Mouse (Mus musculus) forebrain, embryonic 10.5 days (tissue): Measurements from ENCODE around the gene Srsf6. TPM values are rescaled to one million over a fixed set of nuclear protein-coding genes. Genes with fewer than 3 reads are reported as not detected.
A peak's percentile ranks its signal among the peaks of the same experiment; 100 is the strongest.

Experiments
- DNase-seq: peaks from one replicate; pipeline ENCODE4 v3.0.0-alpha.2; 2017; ENCODE audit warnings: low spot score; ENCODE audit errors: extremely low spot score
- H3K27ac ChIP-seq: fragments of 300-500 bp; sonication (generic); 2 replicates; pipeline ENCODE4 v1.5.1; 2016; ENCODE audit warnings: mild to moderate bottlenecking
- H3K27me3 ChIP-seq: fragments of 300-500 bp; sonication (generic); 2 replicates; pipeline ENCODE4 v1.6.1; 2016; ENCODE audit warnings: mild to moderate bottlenecking; ENCODE audit not compliant: poor library complexity, severe bottlenecking
- H3K36me3 ChIP-seq: fragments of 300-500 bp; sonication (generic); replicated peaks from 2 replicates; pipeline ENCODE4 v1.6.1; 2016; ENCODE audit warnings: mild to moderate bottlenecking, moderate library complexity
- H3K4me1 ChIP-seq: fragments of 300-500 bp; sonication (generic); 2 replicates; pipeline ENCODE4 v1.6.1; 2016
- H3K4me3 ChIP-seq: fragments of 300-500 bp; sonication (generic); 2 replicates; pipeline ENCODE4 v1.5.1; 2016; ENCODE audit warnings: mild to moderate bottlenecking, moderate library complexity
- H3K9me3 ChIP-seq: fragments of 300-500 bp; sonication (generic); 2 replicates; pipeline ENCODE4 v1.6.1; 2016; ENCODE audit warnings: mild to moderate bottlenecking, moderate library complexity
- WGBS: fragments of 180-500 bp; shearing (Covaris S2); methylation state at CpG from one replicate; pipeline ENCODE4 v1.1.7; 2016; 5-methylcytosine and 5-hydroxymethylcytosine counted together
- polyA plus RNA-seq: library from polyadenylated mRNA; unstranded; fragments of >200 nt; fragmentation: Nextera tagmentation; extraction: Ambion mirVana; gene quantifications from 2 replicates; pipeline ENCODE4 v1.2.1, GENCODE M21; 2016

Gene Srsf6
- polyA plus RNA-seq, 1 experiment from 2014 or later, result 302 TPM

- 73% methylated on average over 7 of the region's 7 CpGs for WGBS
- H3K9me3 ChIP-seq, result no peaks in the 10 kb centered on the region
- no peaks in the 10 kb centered on the region for H3K27me3 ChIP-seq
- no peak overlapping the region for H3K27ac ChIP-seq
- DNase-seq, result no peak
- H3K4me3 ChIP-seq, result no peak overlapping the region
- peaks cover 22% of the 10 kb centered on the region for H3K4me1 ChIP-seq
- H3K36me3 ChIP-seq, result no peaks in the 10 kb centered on the region
Observed at GRCm38 (mm10) chr2:162972752-162973151, 41.4 kb downstream of the Srsf6 start.

DNA sequence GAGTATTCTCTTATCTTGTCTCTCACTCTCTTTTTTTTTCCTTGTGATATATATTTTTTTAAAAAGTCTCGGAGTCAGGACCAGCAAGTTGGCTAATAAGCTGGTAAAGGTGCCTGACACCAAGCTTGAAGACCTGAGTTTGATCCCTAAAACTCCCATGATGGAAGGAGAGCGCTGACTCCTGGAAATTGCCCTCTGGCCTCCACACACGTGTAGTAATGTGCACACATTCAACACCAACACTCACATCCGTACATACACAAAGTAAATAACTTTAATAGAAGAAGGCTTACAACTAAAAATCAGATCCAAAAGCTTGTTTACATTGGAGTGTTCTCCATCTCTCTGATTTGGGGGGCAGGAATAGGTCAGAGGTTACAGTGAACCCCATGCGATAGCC is 41.9 kb downstream of the Srsf6 start:
- 76% methylated on average over 5 of the region's 5 CpGs for WGBS
- no peaks in the 10 kb centered on the region for H3K36me3 ChIP-seq
- no peaks in the 10 kb centered on the region for H3K27me3 ChIP-seq
- H3K27ac ChIP-seq, result peak overlapping the region; percentile 70; the same call in 1 of the 2 replicates
- H3K4me3 ChIP-seq, result no peak overlapping the region
- no peak for DNase-seq
- H3K9me3 ChIP-seq, result no peaks in the 10 kb centered on the region
- H3K4me1 ChIP-seq, result peaks cover 22% of the 10 kb centered on the region

DNA sequence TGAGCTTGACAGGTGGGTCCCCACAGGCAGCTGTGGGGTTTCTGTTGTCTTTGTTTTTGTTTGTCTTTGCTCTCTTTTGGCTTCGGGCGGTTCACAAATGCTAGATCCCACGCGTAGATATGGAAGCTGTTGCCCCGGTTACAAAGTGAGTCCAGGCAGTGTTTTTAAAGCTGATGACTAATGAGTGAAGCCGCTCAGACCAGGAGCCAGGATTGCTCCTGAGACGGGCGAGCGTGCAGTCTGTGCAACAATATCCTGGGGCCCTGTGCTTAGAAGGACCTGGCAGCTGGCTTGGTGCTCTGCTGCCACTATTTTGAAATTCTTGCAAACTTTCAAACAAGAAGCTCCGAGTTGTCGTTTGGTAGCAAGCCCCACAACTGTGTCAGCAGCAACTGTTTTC is 42.3 kb downstream of the Srsf6 start:
- Histone ChIP-seq H3K36me3 (no peaks in the 10 kb centered on the region), H3K4me3 (no peak overlapping the region), H3K4me1 (peaks cover 22% of the 10 kb centered on the region), H3K27ac (peak overlapping the region; percentile 70), H3K9me3 (no peaks in the 10 kb centered on the region), H3K27me3 (no peaks in the 10 kb centered on the region)
- DNase-seq, result peak; percentile 34
- 48% methylated on average over 11 of the region's 11 CpGs for WGBS

DNA sequence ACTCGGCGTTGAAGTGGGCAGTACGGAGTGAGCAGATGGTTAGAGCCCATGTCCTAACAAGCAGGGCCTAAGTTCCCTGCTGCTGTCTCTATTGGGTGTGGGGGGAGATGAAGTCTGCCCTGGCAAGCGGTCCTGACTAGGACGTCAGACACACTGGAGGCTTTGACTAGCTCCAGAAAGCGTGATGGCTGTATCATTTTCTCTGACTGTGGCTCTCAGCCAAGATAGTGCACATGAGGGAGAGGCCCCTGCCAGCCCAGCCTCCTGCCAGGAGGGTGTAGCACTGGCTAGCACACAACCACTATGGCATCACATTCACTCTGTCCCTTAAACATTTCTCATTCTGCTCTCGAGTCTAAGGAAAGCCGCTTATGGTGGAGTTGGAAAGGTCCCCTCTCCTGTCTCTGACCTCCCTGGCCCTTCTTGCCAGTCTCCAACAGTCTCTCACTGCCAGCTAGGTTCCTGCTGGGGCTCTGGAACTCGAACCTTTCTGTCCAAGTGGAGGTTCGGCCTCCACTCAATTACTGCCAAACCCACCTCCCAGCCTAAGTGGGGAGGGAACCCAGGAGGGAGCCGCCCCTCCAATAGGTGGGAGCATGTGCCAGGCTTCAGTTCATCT is 43.9 kb downstream of the Srsf6 start:
- Histone ChIP-seq H3K27ac (0 out of 2 replicates have a peak overlapping the region, but pooled peaks have one; percentile 0), H3K4me3 (no peak overlapping the region), H3K36me3 (no peaks in the 10 kb centered on the region), H3K27me3 (no peaks in the 10 kb centered on the region), H3K9me3 (no peaks in the 10 kb centered on the region), H3K4me1 (peaks cover 22% of the 10 kb centered on the region)
- WGBS, result 85% methylated on average over 11 of the region's 11 CpGs
- DNase-seq, result no peak

DNA sequence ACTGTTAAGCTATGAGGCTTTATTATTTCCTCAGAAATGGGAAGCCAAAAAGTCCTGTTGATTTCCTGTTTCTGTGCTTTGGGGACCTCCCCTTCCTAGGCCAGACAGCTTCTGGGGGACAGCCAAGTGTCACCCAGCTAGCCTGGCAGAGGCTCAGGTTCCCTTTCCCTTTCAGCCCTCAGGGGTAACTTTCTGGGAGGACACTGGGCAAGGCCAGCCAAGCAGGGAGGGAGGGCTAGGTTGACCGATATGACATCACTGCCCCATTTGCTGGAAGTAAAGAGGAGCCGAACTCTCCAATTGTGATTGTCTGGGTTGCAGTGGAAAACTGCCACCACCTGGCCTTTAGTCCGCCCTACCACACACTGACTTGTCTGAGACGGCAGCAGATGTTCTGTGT is 44.7 kb downstream of the Srsf6 start:
- WGBS, result 76% methylated on average over 4 of the region's 4 CpGs
- Histone ChIP-seq H3K27ac (no peak overlapping the region), H3K4me1 (peaks cover 22% of the 10 kb centered on the region), H3K36me3 (no peaks in the 10 kb centered on the region), H3K4me3 (no peak overlapping the region), H3K27me3 (no peaks in the 10 kb centered on the region), H3K9me3 (no peaks in the 10 kb centered on the region)
- DNase-seq, result no peak

GRCm38 (mm10) chr2:162984381-162984780 is 53.1 kb downstream of the Srsf6 start:
- no peak for DNase-seq
- H3K27ac ChIP-seq, result no peak overlapping the region
- WGBS, result 92% methylated on average over 6 of the region's 6 CpGs

GRCm38 (mm10) chr2:162985923-162986322 is 54.6 kb downstream of the Srsf6 start:
- Histone ChIP-seq H3K27me3 (no peaks in the 10 kb centered on the region), H3K4me3 (no peak overlapping the region), H3K9me3 (no peaks in the 10 kb centered on the region), H3K36me3 (no peaks in the 10 kb centered on the region), H3K4me1 (no peaks in the 10 kb centered on the region), H3K27ac (no peak overlapping the region)
- no peak for DNase-seq
- WGBS, result 85% methylated on average over 3 of the region's 3 CpGs

More at GRCm38 (mm10) chr2:162984381-162984780, 53.1 kb downstream of the Srsf6 start:
- Histone ChIP-seq H3K4me3 (no peak overlapping the region), H3K36me3 (no peaks in the 10 kb centered on the region), H3K4me1 (no peaks in the 10 kb centered on the region), H3K27me3 (no peaks in the 10 kb centered on the region), H3K9me3 (no peaks in the 10 kb centered on the region)

Other genes with a start within 250 kb of the Srsf6 start
- gene L3mbtl1, start 11.9 kb downstream of the Srsf6 start, polyA plus RNA-seq, result 0.11 and 0.33 TPM in 2 replicates
- not detected in 2 replicates for gene Sgk2, start 55.8 kb downstream of the Srsf6 start, polyA plus RNA-seq
- 50.0 and 52.2 TPM in 2 replicates for gene Ift52, start 85.8 kb downstream of the Srsf6 start, polyA plus RNA-seq
- gene Mybl2, start 123.2 kb downstream of the Srsf6 start, polyA plus RNA-seq, result 63.7 and 65.1 TPM in 2 replicates
- gene Gtsf1l, start 156.3 kb downstream of the Srsf6 start, polyA plus RNA-seq, result not detected in 2 replicates